ENCODE assay signal across 26 mouse cellular contexts in the genomic region with DNA sequence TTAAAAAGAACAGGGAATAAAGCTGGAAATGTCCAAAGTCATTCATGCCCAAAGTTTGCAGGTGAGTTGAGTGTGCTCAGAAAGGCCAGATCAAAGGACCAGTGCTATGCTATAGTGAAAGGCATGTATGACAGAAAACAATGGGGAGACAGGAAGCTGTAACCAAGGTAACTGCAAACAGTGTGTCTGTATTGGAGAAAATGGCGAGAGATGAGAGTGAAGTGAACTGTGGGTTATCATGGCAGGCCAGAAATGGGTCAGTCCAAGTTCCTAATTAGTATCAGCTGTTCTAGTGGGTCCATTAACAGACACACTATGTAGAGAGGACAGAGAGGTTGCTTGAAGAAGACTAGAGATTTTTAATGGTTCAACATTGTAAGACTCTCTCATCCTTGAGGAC.
"Had no signal": no experiment of that assay in that cellular context is flagged by ENCODE, and none has a peak within 500 bp of the region (broad histone marks: within the 10 kb centered on the region; RNA-seq: fewer than 3 reads in every experiment).

No protein-coding gene starts in this region.

- H3K27ac ChIP-seq: heart, adult 2 months; heart, embryonic 13.5 days; heart, embryonic 15.5 days; hindbrain, embryonic 10.5 days; hindbrain, embryonic 13.5 days; hindbrain, embryonic 15.5 days; hindbrain, postnatal 0 days; kidney, embryonic 15.5 days; kidney, postnatal 0 days; limb, embryonic 13.5 days; limb, embryonic 15.5 days; liver, embryonic 12.5 days had no signal

- H3K4me3 ChIP-seq: heart, adult 2 months; heart, embryonic 13.5 days; heart, embryonic 15.5 days; hindbrain, embryonic 10.5 days; hindbrain, embryonic 13.5 days; hindbrain, embryonic 15.5 days; kidney, embryonic 15.5 days; limb, embryonic 13.5 days; limb, embryonic 15.5 days; liver, embryonic 12.5 days had no signal

- H3K4me2 ChIP-seq: heart, embryonic 11.5 days; heart, embryonic 13.5 days; heart, embryonic 15.5 days; hindbrain, embryonic 13.5 days; hindbrain, embryonic 15.5 days; kidney, embryonic 15.5 days; limb, embryonic 13.5 days; limb, embryonic 15.5 days; liver, embryonic 12.5 days had no signal

- H3K4me1 ChIP-seq: heart, embryonic 13.5 days; heart, embryonic 15.5 days; hindbrain, embryonic 10.5 days; hindbrain, embryonic 15.5 days; kidney, embryonic 15.5 days; limb, embryonic 13.5 days; limb, embryonic 15.5 days; liver, embryonic 12.5 days had no signal

- H3K27me3 ChIP-seq: heart, embryonic 13.5 days; heart, embryonic 15.5 days; hindbrain, embryonic 13.5 days; hindbrain, embryonic 15.5 days; kidney, embryonic 15.5 days; limb, embryonic 13.5 days; limb, embryonic 15.5 days; liver, embryonic 12.5 days had no signal

- H3K9me3 ChIP-seq: heart, embryonic 13.5 days; heart, embryonic 15.5 days; hindbrain, embryonic 10.5 days; hindbrain, embryonic 13.5 days; hindbrain, embryonic 15.5 days; kidney, embryonic 15.5 days; limb, embryonic 13.5 days; limb, embryonic 15.5 days; liver, embryonic 12.5 days had no signal

- DNase-seq: gastrocnemius, postnatal 14 days; gastrocnemius, postnatal 36 days; heart, adult 11 months; heart, adult 2 months; heart, postnatal 4 days; kidney, adult 11 months; kidney, adult 2 months; kidney, adult 9 months; kidney, postnatal 14 days; kidney, postnatal 36 days; layer of hippocampus, adult 9-11 months; layer of hippocampus, postnatal 36 days; left cerebral cortex, postnatal 4 days had no signal

- ATAC-seq: hindbrain, postnatal 0 days; intestine, embryonic 16.5 days; liver, embryonic 12.5 days had no signal

- H3K36me3 ChIP-seq: heart, embryonic 13.5 days; heart, embryonic 15.5 days; hindbrain, embryonic 10.5 days; hindbrain, embryonic 13.5 days; hindbrain, embryonic 15.5 days; kidney, embryonic 15.5 days; limb, embryonic 13.5 days; limb, embryonic 15.5 days; liver, embryonic 12.5 days had no signal

- H3K9ac ChIP-seq: heart, embryonic 13.5 days; heart, embryonic 15.5 days; hindbrain, embryonic 13.5 days; hindbrain, embryonic 15.5 days; kidney, embryonic 15.5 days; limb, embryonic 13.5 days; limb, embryonic 15.5 days; liver, embryonic 12.5 days had no signal
